Mouse (Mus musculus) intestine, embryonic 15.5 days (tissue): ENCODE results near the gene Smyd1. TPM values are rescaled to one million over a fixed set of nuclear protein-coding genes. Genes with fewer than 3 reads are reported as not detected.
A peak's percentile ranks its signal among the peaks of the same experiment; 100 is the strongest.

Experiments
- ATAC-seq: fragments of 200-750 bp; cut with Nextera tagmentation; 2 replicates; pipeline ENCODE4 v1.8.0; 2017; ENCODE audit warnings: moderate TSS enrichment, moderate library complexity
- H3K27ac ChIP-seq: fragments of 300-500 bp; sonication (generic); 2 replicates; pipeline ENCODE4 v1.5.1; 2015; ENCODE audit warnings: mild to moderate bottlenecking, inconsistent platforms
- H3K27me3 ChIP-seq: fragments of 300-500 bp; sonication (generic); replicated peaks from 2 replicates; pipeline ENCODE4 v1.6.1; 2015; ENCODE audit warnings: inconsistent platforms
- H3K36me3 ChIP-seq: fragments of 300-500 bp; sonication (generic); 2 replicates; pipeline ENCODE4 v1.6.1; 2015; ENCODE audit warnings: inconsistent platforms
- H3K4me1 ChIP-seq: fragments of 300-500 bp; sonication (generic); replicated peaks from 2 replicates; pipeline ENCODE4 v1.6.1; 2015; ENCODE audit warnings: inconsistent platforms
- H3K4me2 ChIP-seq: fragments of 300-500 bp; sonication (generic); replicated peaks from 2 replicates; pipeline ENCODE4 v1.6.1; 2015; ENCODE audit warnings: mild to moderate bottlenecking, inconsistent platforms
- H3K4me3 ChIP-seq: fragments of 300-500 bp; sonication (generic); replicated peaks from 2 replicates; pipeline ENCODE4 v1.5.1; 2015; ENCODE audit warnings: inconsistent platforms
- H3K9ac ChIP-seq: fragments of 300-500 bp; sonication (generic); 2 replicates; pipeline ENCODE4 v1.6.1; 2015; ENCODE audit warnings: inconsistent platforms
- H3K9me3 ChIP-seq: fragments of 300-500 bp; sonication (generic); 2 replicates; pipeline ENCODE4 v1.6.1; 2016; ENCODE audit warnings: inconsistent platforms
- WGBS: fragments of 180-500 bp; shearing (Covaris S2); methylation state at CpG from one replicate; pipeline ENCODE4 v1.1.7; 2015; 5-methylcytosine and 5-hydroxymethylcytosine counted together
- polyA plus RNA-seq: library from polyadenylated mRNA; unstranded; fragments of >200 nt; fragmentation: Nextera tagmentation; extraction: Ambion mirVana; gene quantifications from 2 replicates; pipeline ENCODE4 v1.2.1, GENCODE M21; 2015

Smyd1 gene
- polyA plus RNA-seq, 1 experiment from 2014 or later = 0.57 TPM

- ATAC-seq = no peak
- no peak overlapping the region for H3K4me3 ChIP-seq
- H3K9ac ChIP-seq = no peak overlapping the region
- no peaks in the 10 kb centered on the region for H3K27me3 ChIP-seq
- no peak overlapping the region for H3K4me2 ChIP-seq
- H3K4me1 ChIP-seq = no peaks in the 10 kb centered on the region
- no peaks in the 10 kb centered on the region for H3K36me3 ChIP-seq
- H3K27ac ChIP-seq = no peak overlapping the region
- 90% methylated on average over 8 of the region's 8 CpGs for WGBS
- no peaks in the 10 kb centered on the region for H3K9me3 ChIP-seq
These were observed 14.5 kb downstream of the Smyd1 start for GRCm38 (mm10) chr6:71307486-71307885.

- Histone ChIP-seq H3K4me1 (no peaks in the 10 kb centered on the region), H3K36me3 (no peaks in the 10 kb centered on the region), H3K9ac (no peak overlapping the region), H3K4me2 (no peak overlapping the region), H3K27ac (no peak overlapping the region), H3K4me3 (no peak overlapping the region), H3K9me3 (no peaks in the 10 kb centered on the region), H3K27me3 (no peaks in the 10 kb centered on the region)
- WGBS = 55% methylated on average over 6 of the region's 6 CpGs
- ATAC-seq = no peak
These were observed 19.8 kb downstream of the Smyd1 start for GRCm38 (mm10) chr6:71302097-71302731.

- Histone ChIP-seq H3K36me3 (no peaks in the 10 kb centered on the region), H3K27me3 (no peaks in the 10 kb centered on the region), H3K4me3 (no peak overlapping the region), H3K9me3 (no peaks in the 10 kb centered on the region), H3K9ac (no peak overlapping the region), H3K27ac (no peak overlapping the region), H3K4me2 (no peak overlapping the region), H3K4me1 (no peaks in the 10 kb centered on the region)
- no peak for ATAC-seq
- WGBS = 42% methylated on average over 3 of the region's 3 CpGs
These were observed 23.3 kb downstream of the Smyd1 start for GRCm38 (mm10) chr6:71298751-71299150.

GRCm38 (mm10) chr6:71298051-71298450 is 24.0 kb downstream of the Smyd1 start:
- ATAC-seq = no peak
- no peak overlapping the region for H3K9ac ChIP-seq
- no peaks in the 10 kb centered on the region for H3K4me1 ChIP-seq
- no peak overlapping the region for H3K4me2 ChIP-seq
- no peak overlapping the region for H3K4me3 ChIP-seq
- no peaks in the 10 kb centered on the region for H3K27me3 ChIP-seq
- 72% methylated on average over 2 of the region's 2 CpGs for WGBS
- H3K9me3 ChIP-seq = no peaks in the 10 kb centered on the region
- H3K36me3 ChIP-seq = no peaks in the 10 kb centered on the region
- no peak overlapping the region for H3K27ac ChIP-seq

GRCm38 (mm10) chr6:71295303-71295702 is 26.7 kb downstream of the Smyd1 start:
- H3K9me3 ChIP-seq = no peaks in the 10 kb centered on the region
- WGBS = 75% methylated on average over 6 of the region's 6 CpGs
- no peak overlapping the region for H3K9ac ChIP-seq
- ATAC-seq = no peak
- H3K4me1 ChIP-seq = no peaks in the 10 kb centered on the region
- H3K4me2 ChIP-seq = no peak overlapping the region
- H3K36me3 ChIP-seq = no peaks in the 10 kb centered on the region
- no peaks in the 10 kb centered on the region for H3K27me3 ChIP-seq
- no peak overlapping the region for H3K4me3 ChIP-seq
- H3K27ac ChIP-seq = no peak overlapping the region

GRCm38 (mm10) chr6:71293509-71293908 is 28.5 kb downstream of the Smyd1 start:
- no peaks in the 10 kb centered on the region for H3K36me3 ChIP-seq
- ATAC-seq = no peak
- no peaks in the 10 kb centered on the region for H3K4me1 ChIP-seq
- H3K4me2 ChIP-seq = no peak overlapping the region
- no peak overlapping the region for H3K4me3 ChIP-seq
- no peak overlapping the region for H3K27ac ChIP-seq
- H3K9me3 ChIP-seq = no peaks in the 10 kb centered on the region
- no peak overlapping the region for H3K9ac ChIP-seq
- H3K27me3 ChIP-seq = no peaks in the 10 kb centered on the region
- WGBS = 81% methylated on average over 14 of the region's 14 CpGs

- Histone ChIP-seq H3K36me3 (0 out of 2 replicates have a peak, but pooled peaks cover 4% of the 10 kb centered on the region), H3K27me3 (no peaks in the 10 kb centered on the region), H3K4me3 (no peak overlapping the region), H3K4me1 (no peaks in the 10 kb centered on the region), H3K9ac (no peak overlapping the region), H3K9me3 (no peaks in the 10 kb centered on the region), H3K27ac (no peak overlapping the region), H3K4me2 (no peak overlapping the region)
- no peak for ATAC-seq
- 54% methylated on average over 1 of the region's 1 CpGs for WGBS
These were observed 42.6 kb downstream of the Smyd1 start for GRCm38 (mm10) chr6:71279418-71279817.

- Histone ChIP-seq H3K4me1 (0 out of 2 replicates have a peak, but pooled peaks cover 3% of the 10 kb centered on the region), H3K36me3 (no peaks in the 10 kb centered on the region), H3K4me3 (no peak overlapping the region), H3K9me3 (no peaks in the 10 kb centered on the region), H3K4me2 (no peak overlapping the region), H3K9ac (no peak overlapping the region), H3K27ac (no peak overlapping the region), H3K27me3 (no peaks in the 10 kb centered on the region)
- 90% methylated on average over 1 of the region's 1 CpGs for WGBS
- ATAC-seq = no peak
These were observed 47.4 kb downstream of the Smyd1 start for GRCm38 (mm10) chr6:71274621-71275020.

GRCm38 (mm10) chr6:71273715-71274114 is 48.3 kb downstream of the Smyd1 start:
- WGBS = 75% methylated on average over 1 of the region's 1 CpGs
- 0 out of 2 replicates have a peak, but pooled peaks cover 5% of the 10 kb centered on the region for H3K4me1 ChIP-seq
- H3K4me3 ChIP-seq = no peak overlapping the region
- ATAC-seq = no peak
- H3K4me2 ChIP-seq = no peak overlapping the region
- H3K36me3 ChIP-seq = no peaks in the 10 kb centered on the region
- no peak overlapping the region for H3K27ac ChIP-seq
- H3K9me3 ChIP-seq = no peaks in the 10 kb centered on the region
- H3K27me3 ChIP-seq = no peaks in the 10 kb centered on the region
- H3K9ac ChIP-seq = no peak overlapping the region

GRCm38 (mm10) chr6:71272316-71272741 is 49.7 kb downstream of the Smyd1 start:
- Histone ChIP-seq H3K27ac (peak overlapping the region; percentile 98), H3K27me3 (no peaks in the 10 kb centered on the region), H3K36me3 (no peaks in the 10 kb centered on the region), H3K9me3 (no peaks in the 10 kb centered on the region), H3K4me2 (peak overlapping the region; percentile 65), H3K4me3 (peak overlapping the region; percentile 90), H3K4me1 (0 out of 2 replicates have a peak, but pooled peaks cover 5% of the 10 kb centered on the region), H3K9ac (peak overlapping the region; percentile 100)
- WGBS = under 1% methylated on average over 11 of the region's 11 CpGs
- ATAC-seq = no peak

GRCm38 (mm10) chr6:71271389-71272315 is 50.4 kb downstream of the Smyd1 start, which contains the start of gene Krcc1:
Gene Krcc1, plus strand, starts transcription at chr6:71271677.
- Histone ChIP-seq H3K9ac (peak within 1 kb of the TSS; percentile 100), H3K9me3 (no peaks in the 10 kb centered on the region)
- under 1% methylated on average over 65 of the region's 84 CpGs for whole genome bisulfite sequencing

GRCm38 (mm10) chr6:71271057-71271388 is 51.0 kb downstream of the Smyd1 start:
- peak; percentile 53 for ATAC-seq
- Histone ChIP-seq H3K27me3 (no peaks in the 10 kb centered on the region), H3K36me3 (no peaks in the 10 kb centered on the region), H3K27ac (peak overlapping the region; percentile 98), H3K4me1 (0 out of 2 replicates have a peak, but pooled peaks cover 5% of the 10 kb centered on the region), H3K4me2 (peak overlapping the region; percentile 65), H3K9ac (peak overlapping the region; percentile 44; the same call in 1 of the 2 replicates), H3K4me3 (peak overlapping the region; percentile 90), H3K9me3 (no peaks in the 10 kb centered on the region)
- 2% methylated on average over 8 of the region's 8 CpGs for WGBS

More at GRCm38 (mm10) chr6:71271389-71272315, 50.4 kb downstream of the Smyd1 start, which contains the start of gene Krcc1:
- peak; percentile 95 for ATAC-seq
- Histone ChIP-seq H3K4me3 (peak within 1 kb of the TSS; percentile 90), H3K4me1 (0 out of 2 replicates have a peak, but pooled peaks cover 5% of the 10 kb centered on the region), H3K27me3 (no peaks in the 10 kb centered on the region), H3K27ac (peak within 1 kb of the TSS; percentile 98), H3K36me3 (no peaks in the 10 kb centered on the region), H3K4me2 (peak within 1 kb of the TSS; percentile 65)
